Mouse (Mus musculus): Measurements from ENCODE around the gene Gm45713.
"Not testable (repeated sequence)": the region's sequence is repeated elsewhere in the genome, so short reads cannot be mapped to it uniquely, and the experiment has no call there.

Gene Gm45713

DNA sequence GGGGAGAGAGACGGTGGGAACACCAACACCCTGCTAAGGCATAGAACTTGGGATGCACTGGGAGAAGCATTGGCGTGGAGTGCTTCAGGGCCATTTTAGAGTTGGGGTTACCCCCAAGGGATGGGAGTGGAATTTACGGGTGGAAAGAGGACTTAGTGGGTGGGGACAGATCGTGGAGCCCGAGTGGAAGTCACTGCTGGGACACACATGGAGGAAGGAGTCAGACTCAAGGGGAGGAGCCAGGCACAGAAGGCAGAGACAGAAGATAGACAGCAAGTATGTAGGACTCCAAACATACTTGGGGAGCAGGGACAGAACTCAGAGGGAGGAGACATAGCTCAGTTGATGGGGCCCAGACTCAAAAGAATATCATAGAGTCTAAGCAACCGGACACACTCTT, 26.5 kb upstream of the Gm45713 start:
- DNase-seq: no peak

DNA sequence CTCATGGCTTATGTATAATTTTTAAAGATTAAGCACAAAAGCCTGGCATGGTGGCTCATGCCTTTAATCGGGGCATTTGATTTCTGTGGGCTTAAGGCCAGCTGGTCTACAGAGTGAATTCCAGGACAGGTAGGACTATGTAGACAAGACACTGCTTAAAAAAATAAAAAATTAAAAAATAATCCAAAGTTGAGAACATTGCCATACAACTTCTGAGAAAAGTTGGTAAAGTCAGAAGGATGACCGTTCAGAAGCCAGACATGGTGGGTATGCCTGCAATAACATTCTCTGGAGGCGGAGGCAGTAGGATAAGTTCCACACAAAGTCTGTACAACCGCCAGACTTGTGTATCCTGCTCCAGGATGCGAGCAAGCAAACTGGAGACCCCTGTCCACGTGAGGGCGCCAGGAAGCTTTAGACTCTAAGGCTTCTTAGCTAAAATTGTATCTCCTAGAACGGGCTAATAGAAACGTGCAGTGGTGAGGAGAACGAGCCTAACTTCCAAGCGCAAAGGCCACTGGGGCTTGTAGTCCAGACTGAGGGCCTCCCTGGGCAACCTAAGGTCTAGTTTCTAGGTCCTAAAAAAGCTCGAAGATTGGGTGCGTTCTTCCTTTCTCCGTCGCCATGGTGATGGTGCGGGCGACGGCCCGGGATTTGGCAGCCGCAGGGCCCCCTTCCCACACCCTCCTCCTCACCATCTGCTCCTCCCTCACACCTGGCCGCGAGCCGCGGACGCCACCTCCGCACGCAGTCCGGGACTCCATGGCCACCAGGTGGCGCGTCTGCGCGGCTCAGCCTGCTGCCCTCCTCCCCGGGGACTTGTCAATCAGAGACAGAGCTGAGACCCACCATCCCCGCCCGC, 25.8 kb upstream of the Gm45713 start:
- peak; percentile 94 for DNase-seq

DNA sequence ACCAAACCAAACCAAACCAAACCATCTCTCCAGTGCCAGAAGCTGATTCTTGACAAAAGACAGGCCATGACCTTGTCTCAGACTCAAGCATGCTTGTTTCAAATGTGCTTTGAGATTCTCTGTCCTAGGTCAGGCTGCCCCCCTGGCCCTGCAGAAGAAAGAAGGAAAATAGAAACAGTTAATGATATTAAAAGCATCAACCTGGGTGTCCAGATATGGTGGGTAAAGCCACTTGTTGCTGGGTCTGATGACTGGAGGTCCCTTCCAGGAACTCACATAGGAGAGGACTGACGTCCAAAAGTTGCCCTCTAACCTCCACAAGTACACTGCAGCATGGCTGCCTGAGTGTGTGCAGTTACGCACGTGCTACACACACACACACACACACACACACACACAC, 24.8 kb upstream of the Gm45713 start:
- no peak for DNase-seq

DNA sequence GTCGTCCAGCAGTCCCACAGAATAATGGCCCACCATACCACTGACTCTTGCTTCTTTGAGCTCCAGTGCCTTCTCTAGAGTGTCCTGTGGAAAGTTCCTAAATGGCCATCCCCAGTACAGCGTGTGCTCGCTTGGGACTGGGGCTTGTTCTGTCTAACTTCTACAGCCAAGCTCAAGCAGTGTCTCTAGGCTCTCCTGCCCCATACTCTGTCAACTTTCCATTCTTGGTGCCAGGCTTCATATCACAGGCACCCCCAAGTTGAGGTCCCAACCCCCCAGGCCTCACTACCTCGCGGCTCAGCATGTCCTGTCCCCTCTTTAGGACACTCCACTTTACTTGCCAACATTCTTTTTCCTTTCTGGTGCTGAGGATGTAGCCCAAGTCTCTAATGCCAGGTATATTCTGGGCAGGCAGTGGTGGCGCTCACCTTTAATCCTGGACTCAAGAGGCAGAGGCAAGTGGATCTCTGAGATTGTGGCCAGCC, 24.3 kb upstream of the Gm45713 start:
- no peak for DNase-seq

DNA sequence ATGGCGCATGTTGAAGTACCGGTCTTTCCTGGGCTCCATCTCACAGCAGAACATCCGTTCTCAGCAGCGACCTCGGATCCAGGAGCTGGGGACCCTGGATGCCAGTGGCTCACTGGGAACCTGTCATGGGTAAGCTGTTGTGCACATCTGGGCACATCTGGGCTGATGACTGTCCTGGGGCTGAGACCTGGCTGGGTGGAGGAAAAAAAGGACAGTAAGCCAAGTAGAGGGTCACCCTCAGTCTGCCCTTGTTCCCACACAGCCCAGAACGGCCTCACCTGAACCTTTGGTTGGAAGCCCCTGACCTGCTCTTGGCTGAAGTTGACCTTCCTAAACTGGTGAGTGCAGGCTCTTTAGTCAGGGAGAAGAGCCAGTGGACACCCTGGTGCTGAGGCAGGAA, 23.0 kb upstream of the Gm45713 start:
- no peak for DNase-seq

DNA sequence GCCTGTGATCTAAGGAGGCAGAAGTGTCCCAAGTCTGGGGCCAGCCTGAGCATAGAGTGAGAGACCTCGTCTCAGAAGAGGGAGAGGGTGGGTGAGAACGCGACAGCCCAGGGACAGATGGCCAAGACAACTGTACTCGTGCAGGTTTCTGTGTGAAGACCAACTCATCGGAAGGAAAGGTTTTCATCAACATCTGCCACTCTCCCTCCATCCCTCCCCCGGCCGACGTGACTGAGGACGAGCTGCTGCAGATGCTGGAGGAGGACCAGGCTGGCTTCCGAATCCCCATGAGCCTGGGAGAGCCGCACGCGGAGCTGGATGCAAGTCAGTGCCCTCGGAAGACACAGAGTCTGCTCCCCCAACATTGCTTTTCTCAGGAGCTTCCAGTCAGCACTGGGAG, 21.4 kb upstream of the Gm45713 start:
- no peak for DNase-seq

DNA sequence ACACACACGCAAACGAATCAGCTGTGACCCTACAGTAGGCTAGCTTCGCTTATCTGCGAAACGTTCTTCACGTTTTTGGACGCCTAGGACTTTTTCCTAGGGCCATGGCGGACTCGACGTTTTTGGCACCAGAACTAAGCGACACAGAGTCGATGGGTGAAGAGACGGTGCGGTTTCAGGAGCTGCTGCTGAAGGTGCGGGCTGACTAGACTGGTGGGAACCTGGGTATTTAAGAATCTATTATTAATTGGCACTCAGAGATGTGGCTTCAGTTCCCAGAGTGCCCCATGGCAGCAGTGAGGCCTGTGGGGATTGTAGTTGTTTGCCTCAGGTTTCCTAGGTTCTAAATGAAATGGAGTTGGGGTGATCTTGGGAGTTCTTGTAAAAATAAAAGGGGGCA, 20.2 kb upstream of the Gm45713 start:
- DNase-seq: no peak

DNA sequence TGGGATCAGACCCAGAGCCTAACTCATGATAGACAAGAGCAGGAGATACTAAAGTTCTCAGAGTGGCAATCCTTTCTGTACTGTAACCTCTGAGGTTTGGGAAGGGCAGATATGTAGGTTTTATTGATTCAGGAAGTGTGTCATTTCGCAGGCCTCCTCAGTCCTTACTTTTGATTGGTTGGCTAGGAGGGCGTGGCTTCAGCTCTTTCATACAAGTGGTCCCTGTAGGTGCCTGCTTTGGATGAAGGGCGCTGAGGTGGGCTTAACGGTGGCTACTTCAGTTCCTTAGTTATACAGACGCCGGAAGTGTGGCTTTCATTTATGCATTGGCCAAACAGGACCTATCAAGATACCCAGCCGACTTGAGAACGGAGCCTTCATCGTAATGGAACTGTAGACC, 19.6 kb upstream of the Gm45713 start:
- DNase-seq: no peak

DNA sequence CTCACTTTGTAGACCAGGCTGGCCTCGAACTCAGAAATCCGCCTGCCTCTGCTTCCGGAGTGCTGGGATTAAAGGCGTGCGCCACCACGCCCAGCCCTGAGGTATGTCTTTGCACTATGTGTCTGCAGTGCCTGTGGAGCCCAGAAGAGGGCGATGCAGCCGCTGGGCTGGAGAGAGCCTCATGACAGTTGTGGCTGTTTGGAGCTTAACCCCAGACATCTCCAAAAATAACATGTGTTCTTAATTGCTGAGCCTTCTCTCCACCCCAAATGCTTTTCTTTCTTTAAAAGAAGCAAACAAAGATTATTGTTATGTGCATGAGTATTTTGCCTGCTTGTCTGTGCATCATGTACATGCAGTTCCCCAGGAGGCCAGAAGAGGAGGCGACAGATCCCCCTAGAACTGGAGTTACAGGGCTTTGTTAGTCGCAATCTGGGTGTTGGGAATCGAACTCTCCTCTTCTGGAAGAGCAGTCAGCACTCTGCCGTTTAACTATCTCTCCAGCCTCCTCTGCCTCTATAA, 19.0 kb upstream of the Gm45713 start:
- peak; percentile 50 for DNase-seq

DNA sequence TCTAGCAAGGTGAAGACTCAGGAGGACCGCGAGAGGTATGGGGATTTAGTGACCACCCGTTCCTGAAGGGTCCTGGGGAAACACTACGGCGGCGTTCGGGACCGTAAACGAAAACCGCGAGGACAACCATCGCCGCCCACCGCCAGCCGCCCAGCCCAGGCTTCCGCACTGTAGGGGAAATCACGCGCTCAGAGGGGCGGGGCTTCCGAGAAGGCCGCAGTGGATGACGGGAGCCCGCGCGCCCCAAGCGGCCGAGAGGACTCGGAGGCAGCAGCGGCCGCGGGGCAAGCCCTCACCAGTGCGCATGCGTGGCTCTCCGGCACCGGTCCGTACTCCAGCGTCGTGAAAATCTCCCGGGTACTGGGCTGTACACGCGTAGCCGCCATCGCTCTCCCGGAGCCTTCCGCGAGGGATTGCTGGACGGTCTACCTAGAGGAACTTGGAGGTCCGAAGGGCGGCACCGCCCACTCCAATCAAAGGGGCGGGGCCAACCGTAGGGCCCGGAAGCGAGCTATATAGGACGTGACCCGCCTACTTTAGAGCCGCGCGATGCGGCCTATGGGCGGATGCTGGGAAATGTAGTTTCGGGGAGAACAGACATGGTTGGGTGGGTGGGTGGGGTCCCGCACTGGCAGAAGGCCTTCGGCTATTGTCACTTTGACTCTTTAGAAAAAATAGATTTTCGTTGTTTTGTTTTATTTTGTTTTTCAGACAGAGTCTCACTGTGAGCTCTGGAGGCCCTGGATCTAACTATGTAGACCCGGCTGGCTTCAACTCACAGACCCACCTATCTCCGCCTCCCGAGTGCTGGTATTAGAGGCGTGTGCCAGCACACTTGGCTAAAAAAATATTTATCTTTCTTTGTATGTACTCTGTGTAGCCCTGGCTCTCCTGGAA, 18.3 kb upstream of the Gm45713 start, which contains the start of the genes Pih1d1 and Aldh16a1:
Pih1d1 (plus strand) TSS at position 208 of the 897 bp plus-strand sequence.
Aldh16a1 (minus strand) TSS at position 489 of the 897 bp plus-strand sequence.
- DNase-seq: peak; percentile 98

DNA sequence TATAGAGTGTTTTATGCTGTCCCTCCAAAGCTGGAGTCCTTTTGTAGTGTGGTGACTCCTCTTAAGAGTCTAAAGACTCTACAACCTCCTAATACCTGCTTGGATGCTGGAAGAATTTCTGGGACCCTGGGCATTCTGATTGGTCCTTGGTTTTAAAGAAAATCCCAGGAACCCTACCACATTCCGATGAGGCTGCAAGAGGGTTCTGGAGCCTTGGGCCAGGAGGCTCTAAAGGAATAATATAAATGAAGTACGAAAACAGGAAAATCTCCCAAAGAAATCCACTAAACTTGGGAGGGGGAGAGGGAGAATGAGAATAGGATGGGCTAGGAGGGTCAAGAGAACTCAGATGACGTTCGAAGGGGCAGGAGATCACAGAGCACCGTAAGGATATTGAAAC, 17.6 kb upstream of the Gm45713 start:
- no peak for DNase-seq

DNA sequence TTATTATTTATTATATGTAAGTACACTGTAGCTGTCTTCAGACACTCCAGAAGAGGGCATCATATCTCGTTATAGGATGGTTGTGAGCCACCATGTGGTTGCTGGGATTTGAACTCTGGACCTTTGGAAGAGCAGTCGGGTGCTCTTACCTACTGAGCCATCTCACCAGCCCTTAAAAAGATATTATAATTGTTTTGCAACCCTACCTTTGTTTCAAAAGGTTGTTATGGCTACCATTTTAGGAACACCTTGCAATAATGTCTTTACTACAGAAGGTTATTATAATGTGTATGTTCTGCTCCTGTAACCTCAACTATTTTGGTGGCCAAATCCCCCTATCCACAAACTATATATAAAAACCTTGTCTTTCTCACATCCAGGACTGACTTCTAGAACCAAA, 17.0 kb upstream of the Gm45713 start:
- DNase-seq: not testable (repeated sequence)

DNA sequence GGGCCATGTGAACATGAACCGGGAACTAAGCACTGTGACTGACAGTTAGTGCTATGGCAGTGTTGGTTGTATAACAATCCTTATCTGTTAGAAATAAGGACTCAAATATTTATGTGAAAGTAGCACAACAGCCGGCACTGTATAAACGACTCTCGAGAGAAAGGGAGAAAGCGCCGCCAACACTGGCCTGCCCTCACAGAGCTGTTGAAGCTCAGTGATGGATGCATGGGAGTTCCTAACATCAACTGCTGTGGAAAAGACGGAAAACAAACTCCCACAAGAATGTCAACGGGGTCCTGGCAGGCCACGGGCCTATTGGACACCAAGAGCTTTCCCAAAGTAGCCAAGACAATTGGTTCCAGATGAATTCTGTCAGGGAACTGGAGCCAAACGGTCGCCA, 15.3 kb upstream of the Gm45713 start:
- DNase-seq: no peak

DNA sequence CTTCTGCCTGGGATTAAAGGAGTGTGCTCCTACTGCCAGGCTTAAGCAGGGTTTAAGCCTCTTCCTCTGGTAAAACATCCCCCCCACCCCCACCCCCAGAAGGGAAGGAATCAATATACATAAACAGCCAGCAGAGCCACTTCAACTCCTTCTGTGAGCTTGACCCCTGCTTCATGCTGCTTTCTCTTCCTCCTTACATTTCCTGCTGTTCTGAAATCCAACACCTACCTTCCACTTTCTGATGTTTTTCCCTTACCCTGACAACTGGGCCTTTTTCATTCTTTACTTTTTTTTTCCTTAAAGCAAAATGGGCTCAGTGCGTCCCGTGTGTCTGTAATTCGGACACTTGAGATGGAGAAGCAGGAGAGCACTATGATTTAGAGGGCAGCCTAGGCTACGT, 14.3 kb upstream of the Gm45713 start:
- no peak for DNase-seq

DNA sequence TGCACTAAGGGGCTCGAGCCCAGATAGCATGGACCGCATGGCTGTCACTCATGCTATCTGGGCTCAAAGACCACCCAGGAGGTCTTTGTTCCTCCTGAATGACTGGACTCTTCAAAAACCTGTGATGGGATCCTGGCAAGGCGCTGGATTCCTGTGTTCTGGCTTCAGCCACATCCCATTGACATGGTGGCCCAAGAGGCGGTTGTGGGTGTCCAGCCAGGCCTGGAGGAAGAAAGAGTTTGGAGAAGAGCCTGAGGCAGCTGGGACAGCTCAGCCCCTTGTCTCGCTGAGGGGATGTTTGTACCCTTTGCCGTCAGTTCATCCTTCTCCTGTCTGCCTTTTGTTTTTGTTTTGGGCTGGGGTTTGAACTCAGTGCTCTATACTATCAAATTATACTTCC, 13.5 kb upstream of the Gm45713 start:
- DNase-seq: no peak

DNA sequence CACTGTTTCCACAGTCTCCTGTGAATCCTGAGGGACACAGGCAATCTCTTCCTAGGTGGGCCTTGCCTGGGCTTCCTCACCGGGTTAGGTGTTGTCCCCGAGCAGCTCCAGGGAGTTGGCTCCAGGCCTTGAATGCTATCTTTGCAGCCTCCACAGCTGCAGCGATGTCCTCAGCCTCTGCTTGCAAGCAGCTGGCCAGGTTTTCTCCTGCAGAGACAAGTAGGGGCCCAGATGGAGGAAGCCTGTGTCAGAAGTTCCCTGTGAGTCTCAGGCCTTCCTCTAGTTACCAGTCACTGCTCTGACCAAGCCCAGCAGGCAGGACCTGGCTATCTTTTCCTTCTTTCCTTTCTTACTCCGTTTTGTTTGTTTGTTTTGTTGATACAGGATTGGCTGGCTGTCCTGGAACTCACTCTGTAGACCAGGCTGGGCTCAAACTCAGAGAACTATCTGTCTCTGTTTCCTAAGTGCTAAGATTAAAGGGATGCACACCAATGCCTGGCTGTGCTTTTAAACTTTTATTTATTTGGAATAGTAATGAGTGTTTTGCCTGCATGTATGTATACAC, 12.6 kb upstream of the Gm45713 start:
- DNase-seq: no peak

DNA sequence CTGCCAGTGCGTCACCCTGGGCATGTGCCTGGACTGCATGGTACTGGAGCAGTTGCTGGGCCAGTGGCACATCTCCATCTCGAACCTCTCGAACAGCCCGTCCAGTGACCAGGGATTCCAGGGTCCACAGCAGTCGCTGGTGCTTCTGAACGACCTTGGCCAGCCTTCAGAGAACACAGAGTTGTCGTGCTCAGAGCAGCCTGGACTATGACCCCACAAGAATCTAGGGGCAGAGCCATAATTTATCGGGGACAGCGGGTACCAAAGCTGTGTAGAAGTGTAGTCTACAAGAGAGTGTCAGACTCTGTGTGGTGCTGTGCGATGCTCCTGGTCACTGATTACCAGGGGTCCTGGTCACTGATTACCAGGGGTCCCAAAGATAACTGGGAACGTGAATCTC, 11.9 kb upstream of the Gm45713 start:
- no peak for DNase-seq

DNA sequence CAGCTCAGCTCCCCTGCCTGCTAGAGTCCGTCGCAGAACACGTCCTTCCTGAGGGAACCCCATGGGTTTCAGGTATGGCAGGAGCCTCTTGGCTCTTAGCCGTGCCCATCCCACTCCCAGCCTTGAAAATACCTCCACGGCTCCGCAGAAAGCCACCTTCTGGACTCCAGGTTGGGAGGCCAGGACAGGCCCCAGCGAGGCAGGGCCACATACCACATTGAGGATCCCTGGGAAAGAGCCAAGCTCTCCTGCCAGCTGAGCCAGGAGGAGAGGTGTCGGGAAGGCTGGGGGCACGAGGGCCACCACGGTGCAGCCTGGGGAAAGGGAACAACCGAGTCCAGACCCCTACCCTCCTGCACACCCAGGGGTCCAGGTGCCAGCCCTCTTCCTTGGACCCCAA, 11.2 kb upstream of the Gm45713 start:
- no peak for DNase-seq

DNA sequence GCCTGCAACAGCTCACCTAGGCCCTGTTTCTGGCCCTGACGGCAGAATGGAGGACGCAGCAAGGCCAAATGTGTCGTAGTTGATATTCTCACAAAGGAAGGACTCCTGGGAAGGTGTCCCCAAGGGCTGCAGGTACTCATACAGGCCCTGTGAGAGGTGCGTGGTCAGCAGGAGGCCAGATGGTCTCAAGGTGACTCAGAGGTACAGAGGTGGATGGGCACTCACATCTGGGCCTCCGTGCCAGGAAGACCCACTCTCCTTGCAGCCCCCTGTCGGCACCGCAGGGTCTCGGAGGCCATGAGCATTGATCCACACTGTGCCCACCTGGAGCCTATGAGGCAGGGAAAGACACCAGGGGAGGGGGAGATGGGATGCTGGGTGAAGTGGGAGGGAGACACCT, 9.4 kb upstream of the Gm45713 start:
- no peak for DNase-seq

DNA sequence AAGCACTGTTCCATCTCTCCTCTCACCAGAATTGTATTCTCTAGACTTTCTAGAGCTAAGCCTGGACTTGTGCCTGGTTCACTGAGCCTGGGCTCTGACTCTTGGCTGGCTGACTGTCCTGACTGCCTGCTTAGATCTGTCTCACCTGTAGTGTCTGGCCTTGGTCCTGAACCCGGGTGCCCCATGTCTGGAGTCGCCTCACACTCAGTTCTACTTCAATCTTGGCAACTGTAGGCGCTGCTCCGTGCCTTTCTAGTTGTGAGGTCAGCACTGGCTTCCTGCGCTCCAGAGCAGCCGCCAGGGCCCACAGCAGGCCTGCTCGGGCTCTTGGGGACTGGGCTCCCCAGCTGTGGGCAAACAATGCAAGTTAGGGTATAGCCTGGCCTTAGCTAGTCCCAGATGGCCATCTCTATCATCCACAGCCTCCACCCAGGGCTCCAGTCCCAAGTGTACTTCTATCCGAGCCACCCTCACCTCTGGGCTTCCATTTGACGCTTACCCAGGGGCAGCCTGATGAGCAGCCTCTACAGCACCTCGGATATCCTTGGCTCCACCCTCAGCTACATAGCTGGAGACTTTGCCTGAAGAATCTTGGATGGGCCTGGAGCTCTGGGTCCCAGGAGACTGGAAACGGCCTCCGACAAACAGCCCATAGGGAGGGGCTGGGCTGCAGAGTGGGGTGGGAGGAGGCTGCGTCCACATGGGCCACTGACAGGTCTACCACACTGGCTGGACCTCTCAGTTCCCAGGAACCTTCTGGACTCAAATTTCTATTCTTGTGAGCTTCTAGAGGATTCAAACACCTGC, 8.5 kb upstream of the Gm45713 start:
- DNase-seq: no peak

DNA sequence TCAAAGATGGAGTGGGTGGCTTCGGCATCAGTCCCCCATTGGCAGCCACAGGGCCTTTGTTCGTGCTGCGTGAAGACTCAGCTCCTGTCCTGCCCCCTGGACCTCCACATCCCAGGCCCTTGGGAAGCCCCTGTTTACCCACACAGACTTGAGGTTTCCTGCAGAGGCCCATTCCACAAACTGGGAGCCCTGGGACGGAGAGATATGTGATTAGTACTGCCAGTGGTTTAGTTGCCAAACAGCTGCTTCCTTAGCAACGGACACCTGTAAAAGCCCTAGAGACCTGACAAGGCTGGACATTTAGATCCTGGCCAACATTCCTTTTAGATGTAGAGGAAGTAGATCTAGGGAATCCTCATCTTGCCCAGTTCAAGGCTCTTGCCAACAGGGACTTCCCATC, 5.9 kb upstream of the Gm45713 start:
- DNase-seq: peak; percentile 7

DNA sequence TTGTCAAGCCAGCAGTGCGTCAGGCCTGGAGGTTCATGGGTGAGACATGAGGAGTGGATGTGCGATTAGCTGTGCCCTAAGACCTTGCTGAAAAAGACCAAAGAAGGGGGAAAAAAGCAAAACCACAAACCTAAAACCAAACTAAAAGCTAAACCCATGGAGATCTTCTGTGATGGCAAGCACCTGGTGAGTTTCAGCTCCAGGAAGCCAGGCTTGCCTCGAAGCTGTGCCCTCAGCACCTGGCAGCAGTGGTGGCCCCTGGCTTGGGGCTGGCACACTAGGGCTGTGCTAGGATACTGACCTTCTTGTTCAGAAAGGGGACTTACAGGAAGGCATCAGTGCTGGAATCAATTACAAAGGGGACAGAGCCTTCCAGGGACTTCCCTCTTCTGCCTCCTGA, 5.3 kb upstream of the Gm45713 start:
- DNase-seq: peak; percentile 61
